Mouse (Mus musculus): ENCODE measurements around the gene Golga4. TPM values are rescaled to one million over a fixed set of nuclear protein-coding genes. Genes with fewer than 3 reads are reported as not detected.
A peak's percentile ranks its signal among the peaks of the same experiment; 100 is the strongest.

Golga4 gene
- 26.7 and 47.1 TPM in 2 replicates for polyA plus RNA-seq (2011; ENCODE audit: insufficient read depth, insufficient read length, low replicate concordance, missing spikeins)

GRCm38 (mm10) chr9:118506020-118506403, at the start of gene Golga4:
TSS of gene Golga4 (plus strand) at chr9:118506267.
- under 1% methylated on average over 43 of the region's 43 CpGs for WGBS
- H3K4me1 ChIP-seq (ENCODE audit: control insufficient read depth, insufficient read depth, low read length) = no peaks in the 10 kb centered on the region

GRCm38 (mm10) chr9:118456405-118456804, 49.7 kb upstream of the Golga4 start:
- Histone ChIP-seq H3K4me3 (replicated peaks; ENCODE audit: control insufficient read depth, low read depth, low read length) (no peak overlapping the region), H3K27ac (ENCODE audit: control insufficient read depth, insufficient read depth, low read depth, low read length, poor library complexity) (no peak overlapping the region), H3K4me1 (ENCODE audit: control insufficient read depth, insufficient read depth, low read length) (no peaks in the 10 kb centered on the region)
- TF ChIP-seq POLR2A (IDR thresholded peaks at IDR 0.05; ENCODE audit: borderline replicate concordance, control insufficient read depth, low read depth, low read length) (no peak), CTCF (IDR thresholded peaks at IDR 0.05; ENCODE audit: control insufficient read depth, insufficient read depth, low read length) (no peak)
- WGBS = 22% methylated on average over 6 of the region's 6 CpGs

More at GRCm38 (mm10) chr9:118506020-118506403, at the start of gene Golga4:
- no peak within 1 kb of the TSS for H3K27ac ChIP-seq (ENCODE audit: control insufficient read depth, insufficient read depth, low read depth, low read length, poor library complexity)
- peak within 1 kb of the TSS; percentile 83 for H3K4me3 ChIP-seq (replicated peaks; ENCODE audit: control insufficient read depth, low read depth, low read length)
- TF ChIP-seq CTCF (IDR thresholded peaks at IDR 0.05; ENCODE audit: control insufficient read depth, insufficient read depth, low read length) (no peak), POLR2A (IDR thresholded peaks at IDR 0.05; ENCODE audit: borderline replicate concordance, control insufficient read depth, low read depth, low read length) (peak; percentile 55; the same call in 1 of the 2 replicates)

- Histone ChIP-seq H3K4me1 (ENCODE audit: control insufficient read depth, insufficient read depth, low read length) (no peaks in the 10 kb centered on the region), H3K27ac (ENCODE audit: control insufficient read depth, insufficient read depth, low read depth, low read length, poor library complexity) (no peak overlapping the region), H3K4me3 (replicated peaks; ENCODE audit: control insufficient read depth, low read depth, low read length) (no peak overlapping the region)
- 59% methylated on average over 5 of the region's 5 CpGs for WGBS
- TF ChIP-seq CTCF (IDR thresholded peaks at IDR 0.05; ENCODE audit: control insufficient read depth, insufficient read depth, low read length) = no peak
Measured at GRCm38 (mm10) chr9:118458039-118458438, 48.0 kb upstream of the Golga4 start.

GRCm38 (mm10) chr9:118464031-118464430, 42.0 kb upstream of the Golga4 start:
- H3K27ac ChIP-seq (ENCODE audit: control insufficient read depth, insufficient read depth, low read depth, low read length, poor library complexity) = no peak overlapping the region
- WGBS = 65% methylated on average over 1 of the region's 1 CpGs

GRCm38 (mm10) chr9:118468301-118468700, 37.8 kb upstream of the Golga4 start:
- Histone ChIP-seq H3K27ac (ENCODE audit: control insufficient read depth, insufficient read depth, low read depth, low read length, poor library complexity) (no peak overlapping the region), H3K4me3 (replicated peaks; ENCODE audit: control insufficient read depth, low read depth, low read length) (no peak overlapping the region), H3K4me1 (ENCODE audit: control insufficient read depth, insufficient read depth, low read length) (no peaks in the 10 kb centered on the region)
- 41% methylated on average over 14 of the region's 14 CpGs for WGBS
- no peak for TF ChIP-seq POLR2A (IDR thresholded peaks at IDR 0.05; ENCODE audit: borderline replicate concordance, control insufficient read depth, low read depth, low read length)
- TF ChIP-seq CTCF (IDR thresholded peaks at IDR 0.05; ENCODE audit: control insufficient read depth, insufficient read depth, low read length) = no peak

More at GRCm38 (mm10) chr9:118464031-118464430, 42.0 kb upstream of the Golga4 start:
- TF ChIP-seq POLR2A (IDR thresholded peaks at IDR 0.05; ENCODE audit: borderline replicate concordance, control insufficient read depth, low read depth, low read length) = no peak
- no peak for TF ChIP-seq CTCF (IDR thresholded peaks at IDR 0.05; ENCODE audit: control insufficient read depth, insufficient read depth, low read length)
- Histone ChIP-seq H3K4me3 (replicated peaks; ENCODE audit: control insufficient read depth, low read depth, low read length) (no peak overlapping the region), H3K4me1 (ENCODE audit: control insufficient read depth, insufficient read depth, low read length) (no peaks in the 10 kb centered on the region)

GRCm38 (mm10) chr9:118469272-118469671, 36.8 kb upstream of the Golga4 start:
- no peak for TF ChIP-seq POLR2A (IDR thresholded peaks at IDR 0.05; ENCODE audit: borderline replicate concordance, control insufficient read depth, low read depth, low read length)
- no peak for TF ChIP-seq CTCF (IDR thresholded peaks at IDR 0.05; ENCODE audit: control insufficient read depth, insufficient read depth, low read length)
- no peaks in the 10 kb centered on the region for H3K4me1 ChIP-seq (ENCODE audit: control insufficient read depth, insufficient read depth, low read length)
- WGBS = 23% methylated on average over 16 of the region's 16 CpGs

GRCm38 (mm10) chr9:118471296-118471695, 34.8 kb upstream of the Golga4 start:
- 47% methylated on average over 3 of the region's 3 CpGs for WGBS
- no peak for TF ChIP-seq CTCF (IDR thresholded peaks at IDR 0.05; ENCODE audit: control insufficient read depth, insufficient read depth, low read length)
- no peak for TF ChIP-seq POLR2A (IDR thresholded peaks at IDR 0.05; ENCODE audit: borderline replicate concordance, control insufficient read depth, low read depth, low read length)

More at GRCm38 (mm10) chr9:118469272-118469671, 36.8 kb upstream of the Golga4 start:
- Histone ChIP-seq H3K27ac (ENCODE audit: control insufficient read depth, insufficient read depth, low read depth, low read length, poor library complexity) (no peak overlapping the region), H3K4me3 (replicated peaks; ENCODE audit: control insufficient read depth, low read depth, low read length) (no peak overlapping the region)

GRCm38 (mm10) chr9:118476211-118476765, 29.8 kb upstream of the Golga4 start:
- Histone ChIP-seq H3K4me1 (ENCODE audit: control insufficient read depth, insufficient read depth, low read length) (no peaks in the 10 kb centered on the region), H3K4me3 (replicated peaks; ENCODE audit: control insufficient read depth, low read depth, low read length) (no peak overlapping the region), H3K27ac (ENCODE audit: control insufficient read depth, insufficient read depth, low read depth, low read length, poor library complexity) (no peak overlapping the region)
- WGBS = 4% methylated on average over 22 of the region's 22 CpGs
- TF ChIP-seq POLR2A (IDR thresholded peaks at IDR 0.05; ENCODE audit: borderline replicate concordance, control insufficient read depth, low read depth, low read length) = no peak
- no peak for TF ChIP-seq CTCF (IDR thresholded peaks at IDR 0.05; ENCODE audit: control insufficient read depth, insufficient read depth, low read length)

More at GRCm38 (mm10) chr9:118471296-118471695, 34.8 kb upstream of the Golga4 start:
- H3K4me3 ChIP-seq (replicated peaks; ENCODE audit: control insufficient read depth, low read depth, low read length) = no peak overlapping the region
- H3K27ac ChIP-seq (ENCODE audit: control insufficient read depth, insufficient read depth, low read depth, low read length, poor library complexity) = no peak overlapping the region
- no peaks in the 10 kb centered on the region for H3K4me1 ChIP-seq (ENCODE audit: control insufficient read depth, insufficient read depth, low read length)
